Mouse (Mus musculus) frontal cortex, postnatal 25 days (tissue): Measurements from ENCODE around the gene Flcn.

Source experiments
- DNase-seq, 2 experiments: peaks; one replicate each; pipeline ENCODE4 v3.0.0; 2022; ENCODE audit warnings: low spot score in 2 of 2

Gene Flcn

GRCm38 (mm10) chr11:59805656-59806055, 4.2 kb downstream of the Flcn start:
- no peak for DNase-seq

- no peak for DNase-seq
Observed at GRCm38 (mm10) chr11:59805256-59805655, 4.6 kb downstream of the Flcn start.

- DNase-seq: no peak
Observed at GRCm38 (mm10) chr11:59804409-59805110, 5.3 kb downstream of the Flcn start.

- no peak for DNase-seq
Observed at GRCm38 (mm10) chr11:59803516-59803915, 6.3 kb downstream of the Flcn start.

- no peak for DNase-seq
Observed at GRCm38 (mm10) chr11:59801881-59802280, 7.9 kb downstream of the Flcn start.

- DNase-seq: no peak
Observed at GRCm38 (mm10) chr11:59800412-59800811, 9.4 kb downstream of the Flcn start.

GRCm38 (mm10) chr11:59793390-59793789, 16.4 kb downstream of the Flcn start:
- no peak for DNase-seq

GRCm38 (mm10) chr11:59789311-59789710, 20.5 kb downstream of the Flcn start:
- DNase-seq: no peak

GRCm38 (mm10) chr11:59787199-59787781, 22.5 kb downstream of the Flcn start, which contains the start of gene Pld6:
Gene Pld6 (minus strand): TSS chr11:59787645.
- no peak for DNase-seq

- no peak for DNase-seq
Observed at GRCm38 (mm10) chr11:59786444-59787198, 23.2 kb downstream of the Flcn start.

GRCm38 (mm10) chr11:59783591-59783990, 26.2 kb downstream of the Flcn start:
- no peak for DNase-seq

GRCm38 (mm10) chr11:59782091-59782590, 27.7 kb downstream of the Flcn start:
- DNase-seq: no peak

- no peak for DNase-seq
Observed at GRCm38 (mm10) chr11:59780241-59780640, 29.6 kb downstream of the Flcn start.

- DNase-seq: no peak
Observed at GRCm38 (mm10) chr11:59779406-59779805, 30.4 kb downstream of the Flcn start.

- DNase-seq: no peak
Observed at GRCm38 (mm10) chr11:59778874-59779223, 31.0 kb downstream of the Flcn start.

GRCm38 (mm10) chr11:59778181-59778873, 31.5 kb downstream of the Flcn start:
- peak; percentile 42 to 53 for DNase-seq

GRCm38 (mm10) chr11:59777259-59777658, 32.6 kb downstream of the Flcn start:
- DNase-seq: no peak

GRCm38 (mm10) chr11:59775435-59776148, 34.2 kb downstream of the Flcn start:
- DNase-seq: no peak

GRCm38 (mm10) chr11:59774522-59774921, 35.3 kb downstream of the Flcn start:
- DNase-seq: no peak

GRCm38 (mm10) chr11:59772902-59773301, 36.9 kb downstream of the Flcn start:
- DNase-seq: no peak

GRCm38 (mm10) chr11:59772291-59772690, 37.5 kb downstream of the Flcn start:
- DNase-seq: no peak
